Mouse (Mus musculus): ENCODE data around the gene Npr1. TPM values are rescaled to one million over a fixed set of nuclear protein-coding genes. Genes with fewer than 3 reads are reported as not detected.

Gene Npr1
- polyA plus RNA-seq, 1 experiment: 0.04 TPM

GRCm38 (mm10) chr3:90508287-90508949 is 42.8 kb upstream of the Npr1 start:
- H3K36me3 ChIP-seq (ENCODE audit: control insufficient read depth): peaks cover 51% of the 10 kb centered on the region
- TF ChIP-seq TAL1 (IDR thresholded peaks at IDR 0.05; ENCODE audit: low read length): no peak
- TF ChIP-seq GATA1 (IDR thresholded peaks at IDR 0.05; ENCODE audit: low read length): no peak
- H3K9me3 ChIP-seq (ENCODE audit: control insufficient read depth, low read length): no peaks in the 10 kb centered on the region
- peak overlapping the region; percentile 98 for H3K4me3 ChIP-seq (replicated peaks)
- H3K27me3 ChIP-seq (ENCODE audit: control insufficient read depth): peaks cover 5% of the 10 kb centered on the region
- peaks cover 31% of the 10 kb centered on the region for H3K4me1 ChIP-seq (ENCODE audit: control insufficient read depth)

- TF ChIP-seq TAL1 (IDR thresholded peaks at IDR 0.05; ENCODE audit: low read length): no peak
- Histone ChIP-seq H3K4me3 (replicated peaks) (no peak overlapping the region), H3K27me3 (ENCODE audit: control insufficient read depth) (no peaks in the 10 kb centered on the region), H3K36me3 (ENCODE audit: control insufficient read depth) (peaks cover 70% of the 10 kb centered on the region), H3K9me3 (ENCODE audit: control insufficient read depth, low read length) (no peaks in the 10 kb centered on the region), H3K4me1 (ENCODE audit: control insufficient read depth) (peaks cover 31% of the 10 kb centered on the region)
These were observed 40.7 kb upstream of the Npr1 start for GRCm38 (mm10) chr3:90506362-90506761.

GRCm38 (mm10) chr3:90505216-90505615 is 39.5 kb upstream of the Npr1 start:
- peaks cover 31% of the 10 kb centered on the region for H3K4me1 ChIP-seq (ENCODE audit: control insufficient read depth)
- H3K27me3 ChIP-seq (ENCODE audit: control insufficient read depth): no peaks in the 10 kb centered on the region
- no peak for TF ChIP-seq GATA1 (IDR thresholded peaks at IDR 0.05; ENCODE audit: low read length)
- no peak for TF ChIP-seq TAL1 (IDR thresholded peaks at IDR 0.05; ENCODE audit: low read length)
- no peaks in the 10 kb centered on the region for H3K9me3 ChIP-seq (ENCODE audit: control insufficient read depth, low read length)
- no peak overlapping the region for H3K4me3 ChIP-seq (replicated peaks)
- peaks cover 76% of the 10 kb centered on the region for H3K36me3 ChIP-seq (ENCODE audit: control insufficient read depth)

GRCm38 (mm10) chr3:90503444-90503843 is 37.8 kb upstream of the Npr1 start:
- Histone ChIP-seq H3K4me3 (replicated peaks) (no peak overlapping the region), H3K27me3 (ENCODE audit: control insufficient read depth) (no peaks in the 10 kb centered on the region), H3K36me3 (ENCODE audit: control insufficient read depth) (peaks cover 94% of the 10 kb centered on the region), H3K9me3 (ENCODE audit: control insufficient read depth, low read length) (no peaks in the 10 kb centered on the region), H3K4me1 (ENCODE audit: control insufficient read depth) (peaks cover 25% of the 10 kb centered on the region)
- TF ChIP-seq GATA1 (IDR thresholded peaks at IDR 0.05; ENCODE audit: low read length) (no peak), TAL1 (IDR thresholded peaks at IDR 0.05; ENCODE audit: low read length) (no peak)

- Histone ChIP-seq H3K36me3 (ENCODE audit: control insufficient read depth) (peaks cover 92% of the 10 kb centered on the region), H3K27me3 (ENCODE audit: control insufficient read depth) (no peaks in the 10 kb centered on the region), H3K9me3 (ENCODE audit: control insufficient read depth, low read length) (no peaks in the 10 kb centered on the region), H3K4me3 (replicated peaks) (no peak overlapping the region), H3K4me1 (ENCODE audit: control insufficient read depth) (peaks cover 4% of the 10 kb centered on the region)
- TF ChIP-seq GATA1 (IDR thresholded peaks at IDR 0.05; ENCODE audit: low read length) (no peak), TAL1 (IDR thresholded peaks at IDR 0.05; ENCODE audit: low read length) (no peak)
These were observed 31.9 kb upstream of the Npr1 start for GRCm38 (mm10) chr3:90497597-90497996.

GRCm38 (mm10) chr3:90495850-90496525 is 30.3 kb upstream of the Npr1 start:
- no peak overlapping the region for H3K4me3 ChIP-seq (replicated peaks)
- no peaks in the 10 kb centered on the region for H3K27me3 ChIP-seq (ENCODE audit: control insufficient read depth)
- peaks cover 7% of the 10 kb centered on the region for H3K4me1 ChIP-seq (ENCODE audit: control insufficient read depth)
- H3K9me3 ChIP-seq (ENCODE audit: control insufficient read depth, low read length): no peaks in the 10 kb centered on the region
- TF ChIP-seq TAL1 (IDR thresholded peaks at IDR 0.05; ENCODE audit: low read length) (no peak), GATA1 (IDR thresholded peaks at IDR 0.05; ENCODE audit: low read length) (no peak)
- peaks cover 76% of the 10 kb centered on the region for H3K36me3 ChIP-seq (ENCODE audit: control insufficient read depth)

GRCm38 (mm10) chr3:90493831-90494540 is 28.3 kb upstream of the Npr1 start:
- Histone ChIP-seq H3K36me3 (ENCODE audit: control insufficient read depth) (peaks cover 62% of the 10 kb centered on the region), H3K9me3 (ENCODE audit: control insufficient read depth, low read length) (no peaks in the 10 kb centered on the region), H3K4me3 (replicated peaks) (no peak overlapping the region), H3K27me3 (ENCODE audit: control insufficient read depth) (no peaks in the 10 kb centered on the region), H3K4me1 (ENCODE audit: control insufficient read depth) (peaks cover 23% of the 10 kb centered on the region)
- TF ChIP-seq TAL1 (IDR thresholded peaks at IDR 0.05; ENCODE audit: low read length) (no peak), GATA1 (IDR thresholded peaks at IDR 0.05; ENCODE audit: low read length) (no peak)

- H3K27me3 ChIP-seq (ENCODE audit: control insufficient read depth): no peaks in the 10 kb centered on the region
- peaks cover 62% of the 10 kb centered on the region for H3K36me3 ChIP-seq (ENCODE audit: control insufficient read depth)
- no peaks in the 10 kb centered on the region for H3K9me3 ChIP-seq (ENCODE audit: control insufficient read depth, low read length)
- H3K4me3 ChIP-seq (replicated peaks): peak overlapping the region; percentile 92
- TF ChIP-seq TAL1 (IDR thresholded peaks at IDR 0.05; ENCODE audit: low read length): no peak
- TF ChIP-seq GATA1 (IDR thresholded peaks at IDR 0.05; ENCODE audit: low read length): no peak
- peaks cover 23% of the 10 kb centered on the region for H3K4me1 ChIP-seq (ENCODE audit: control insufficient read depth)
These were observed 25.7 kb upstream of the Npr1 start for GRCm38 (mm10) chr3:90491350-90491749.

- H3K27me3 ChIP-seq (ENCODE audit: control insufficient read depth): no peaks in the 10 kb centered on the region
- H3K9me3 ChIP-seq (ENCODE audit: control insufficient read depth, low read length): no peaks in the 10 kb centered on the region
- peaks cover 23% of the 10 kb centered on the region for H3K4me1 ChIP-seq (ENCODE audit: control insufficient read depth)
- H3K4me3 ChIP-seq (replicated peaks): peak within 1 kb of the TSS; percentile 92
- no peak for TF ChIP-seq GATA1 (IDR thresholded peaks at IDR 0.05; ENCODE audit: low read length)
- no peak for TF ChIP-seq TAL1 (IDR thresholded peaks at IDR 0.05; ENCODE audit: low read length)
- peaks cover 62% of the 10 kb centered on the region for H3K36me3 ChIP-seq (ENCODE audit: control insufficient read depth)
These were observed 25.1 kb upstream of the Npr1 start, which contains the start of gene Snapin for GRCm38 (mm10) chr3:90490696-90491256. Gene Snapin, minus strand, starts transcription at chr3:90491033.

All from erythroblast, embryonic 14.5 days (primary cell).